Mouse (Mus musculus) midbrain, embryonic 11.5 days (tissue): ENCODE results near the gene Actn1. TPM values are rescaled to one million over a fixed set of nuclear protein-coding genes. Genes with fewer than 3 reads are reported as not detected.

ENCODE experiments used
- ATAC-seq: fragments of 200-750 bp; cut with Nextera tagmentation; 2 replicates; pipeline ENCODE4 v1.8.0; 2017; ENCODE audit warnings: moderate TSS enrichment, moderate library complexity; ENCODE audit not compliant: low FRiP score
- DNase-seq: peaks from one replicate; pipeline ENCODE4 v3.0.0; 2015; ENCODE audit warnings: low spot score; ENCODE audit errors: missing footprints
- H3K27ac ChIP-seq: fragments of 300-500 bp; sonication (generic); 2 replicates; pipeline ENCODE4 v1.5.1; 2014; ENCODE audit warnings: low read depth, low read length
- H3K27me3 ChIP-seq: fragments of 300-500 bp; sonication (generic); 2 replicates; pipeline ENCODE4 v1.6.1; 2014; ENCODE audit warnings: mild to moderate bottlenecking, low read length, moderate library complexity, mixed read lengths; ENCODE audit not compliant: control insufficient read depth, insufficient read depth
- H3K36me3 ChIP-seq: fragments of 300-500 bp; sonication (generic); 2 replicates; pipeline ENCODE4 v1.6.1; 2014; ENCODE audit warnings: mild to moderate bottlenecking, low read length, moderate library complexity, mixed read lengths; ENCODE audit not compliant: control insufficient read depth, insufficient read depth
- H3K4me1 ChIP-seq: fragments of 300-500 bp; sonication (generic); 2 replicates; pipeline ENCODE4 v1.6.1; 2014; ENCODE audit warnings: low read length; ENCODE audit not compliant: control insufficient read depth, insufficient read depth
- H3K4me2 ChIP-seq: fragments of 300-500 bp; sonication (generic); 2 replicates; pipeline ENCODE4 v1.6.1; 2014; ENCODE audit warnings: mild to moderate bottlenecking, moderate library complexity
- H3K4me3 ChIP-seq: fragments of 300-500 bp; sonication (generic); 2 replicates; pipeline ENCODE4 v1.5.1; 2014; ENCODE audit warnings: low read depth, low read length
- H3K9ac ChIP-seq: fragments of 300-500 bp; sonication (generic); 2 replicates; pipeline ENCODE4 v1.6.1; 2014; ENCODE audit warnings: low read length
- H3K9me3 ChIP-seq: fragments of 300-500 bp; sonication (generic); 2 replicates; pipeline ENCODE4 v1.6.1; 2016; ENCODE audit warnings: low read length; ENCODE audit not compliant: control insufficient read depth
- WGBS: fragments of 180-500 bp; shearing (Covaris S2); extraction: QIAGEN DNeasy Blood & Tissue Kit; methylation state at CpG from one replicate; pipeline ENCODE4 v1.1.7; 2014; 5-methylcytosine and 5-hydroxymethylcytosine counted together
- polyA plus RNA-seq: library from polyadenylated mRNA; unstranded; fragments of >200 nt; fragmentation: Nextera tagmentation; extraction: Ambion mirVana; gene quantifications from 2 replicates; pipeline ENCODE4 v1.2.1, GENCODE M21; 2014

Gene Actn1
- polyA plus RNA-seq, 1 experiment from 2014 or later = 19.9 TPM

- Histone ChIP-seq H3K36me3 (no peaks in the 10 kb centered on the region), H3K27ac (no peak overlapping the region), H3K4me1 (peaks cover 24% of the 10 kb centered on the region), H3K4me2 (no peak overlapping the region), H3K27me3 (no peaks in the 10 kb centered on the region), H3K4me3 (no peak overlapping the region), H3K9ac (no peak overlapping the region), H3K9me3 (no peaks in the 10 kb centered on the region)
- 88% methylated on average over 9 of the region's 9 CpGs for WGBS
- ATAC-seq (no peak), DNase-seq (no peak)
Observed at GRCm38 (mm10) chr12:80232076-80232839, 27.9 kb downstream of the Actn1 start.

GRCm38 (mm10) chr12:80231317-80231716, 28.9 kb downstream of the Actn1 start:
- ATAC-seq = no peak
- no peak overlapping the region for H3K4me2 ChIP-seq
- WGBS = 41% methylated on average over 5 of the region's 5 CpGs
- no peaks in the 10 kb centered on the region for H3K9me3 ChIP-seq
- no peak overlapping the region for H3K4me3 ChIP-seq
- H3K4me1 ChIP-seq = peaks cover 24% of the 10 kb centered on the region
- H3K9ac ChIP-seq = no peak overlapping the region
- no peak overlapping the region for H3K27ac ChIP-seq
- no peaks in the 10 kb centered on the region for H3K27me3 ChIP-seq
- DNase-seq = no peak
- H3K36me3 ChIP-seq = no peaks in the 10 kb centered on the region

- no peaks in the 10 kb centered on the region for H3K36me3 ChIP-seq
Observed at GRCm38 (mm10) chr12:80230854-80231253, 29.3 kb downstream of the Actn1 start.

GRCm38 (mm10) chr12:80230111-80230700, 30.0 kb downstream of the Actn1 start:
- no peaks in the 10 kb centered on the region for H3K36me3 ChIP-seq
- ATAC-seq (peak; percentile 68; the same call in 1 of the 2 replicates), DNase-seq (peak; percentile 92)
- H3K27ac ChIP-seq = peak overlapping the region; percentile 10; the same call in 1 of the 2 replicates
- 5% methylated on average over 10 of the region's 10 CpGs for WGBS
- H3K9me3 ChIP-seq = no peaks in the 10 kb centered on the region
- H3K9ac ChIP-seq = peak overlapping the region; percentile 16; the same call in 1 of the 2 replicates
- H3K27me3 ChIP-seq = no peaks in the 10 kb centered on the region
- peaks cover 24% of the 10 kb centered on the region for H3K4me1 ChIP-seq
- H3K4me2 ChIP-seq = no peak overlapping the region
- H3K4me3 ChIP-seq = no peak overlapping the region

More at GRCm38 (mm10) chr12:80230854-80231253, 29.3 kb downstream of the Actn1 start:
- no peak overlapping the region for H3K4me2 ChIP-seq
- peaks cover 24% of the 10 kb centered on the region for H3K4me1 ChIP-seq
- H3K27ac ChIP-seq = no peak overlapping the region
- H3K9ac ChIP-seq = no peak overlapping the region
- H3K4me3 ChIP-seq = no peak overlapping the region
- WGBS = 63% methylated on average over 5 of the region's 5 CpGs
- ATAC-seq = no peak
- H3K9me3 ChIP-seq = no peaks in the 10 kb centered on the region
- DNase-seq = no peak
- H3K27me3 ChIP-seq = no peaks in the 10 kb centered on the region

GRCm38 (mm10) chr12:80229010-80229800, 31.0 kb downstream of the Actn1 start:
- Histone ChIP-seq H3K4me1 (peaks cover 24% of the 10 kb centered on the region), H3K36me3 (no peaks in the 10 kb centered on the region), H3K27ac (no peak overlapping the region), H3K9ac (no peak overlapping the region), H3K9me3 (no peaks in the 10 kb centered on the region), H3K27me3 (no peaks in the 10 kb centered on the region), H3K4me3 (no peak overlapping the region), H3K4me2 (no peak overlapping the region)
- DNase-seq (peak; percentile 86), ATAC-seq (no peak)
- 60% methylated on average over 5 of the region's 5 CpGs for WGBS

- DNase-seq (no peak), ATAC-seq (no peak)
- Histone ChIP-seq H3K4me3 (no peak overlapping the region), H3K36me3 (no peaks in the 10 kb centered on the region), H3K27ac (no peak overlapping the region), H3K9ac (no peak overlapping the region), H3K4me2 (no peak overlapping the region), H3K4me1 (peaks cover 29% of the 10 kb centered on the region), H3K27me3 (no peaks in the 10 kb centered on the region), H3K9me3 (no peaks in the 10 kb centered on the region)
- WGBS = 80% methylated on average over 5 of the region's 5 CpGs
Observed at GRCm38 (mm10) chr12:80228356-80228755, 31.8 kb downstream of the Actn1 start.

GRCm38 (mm10) chr12:80227835-80228234, 32.3 kb downstream of the Actn1 start:
- ATAC-seq = 0 out of 2 replicates have a peak, but pooled peaks have one; percentile 14
- H3K9me3 ChIP-seq = no peaks in the 10 kb centered on the region
- H3K36me3 ChIP-seq = no peaks in the 10 kb centered on the region
- H3K27me3 ChIP-seq = no peaks in the 10 kb centered on the region
- no peak for DNase-seq
- H3K9ac ChIP-seq = no peak overlapping the region
- H3K4me2 ChIP-seq = no peak overlapping the region
- WGBS = 22% methylated on average over 3 of the region's 3 CpGs
- H3K4me1 ChIP-seq = peaks cover 33% of the 10 kb centered on the region
- no peak overlapping the region for H3K4me3 ChIP-seq
- H3K27ac ChIP-seq = no peak overlapping the region; the same call in 1 of the 2 replicates

GRCm38 (mm10) chr12:80226101-80226500, 34.1 kb downstream of the Actn1 start:
- Histone ChIP-seq H3K9me3 (no peaks in the 10 kb centered on the region), H3K4me2 (no peak overlapping the region)
- WGBS = 88% methylated on average over 2 of the region's 2 CpGs

More at GRCm38 (mm10) chr12:80226101-80226500, 34.1 kb downstream of the Actn1 start:
- no peak overlapping the region for H3K4me3 ChIP-seq
- no peaks in the 10 kb centered on the region for H3K27me3 ChIP-seq
- peaks cover 32% of the 10 kb centered on the region for H3K4me1 ChIP-seq
- no peaks in the 10 kb centered on the region for H3K36me3 ChIP-seq
- H3K9ac ChIP-seq = no peak overlapping the region
- no peak for DNase-seq
- ATAC-seq = no peak
- no peak overlapping the region for H3K27ac ChIP-seq
